Mouse (Mus musculus) liver, adult 10 weeks (tissue): Measurements from ENCODE around the gene Dlx4. TPM values are rescaled to one million over a fixed set of nuclear protein-coding genes. Genes with fewer than 3 reads are reported as not detected.

Experiments used
- polyA plus RNA-seq: library from polyadenylated mRNA; stranded (reverse); fragments of 350-450 nt; fragmentation: Illumina TruSeq; extraction: RNeasy Lipid Tissue Mini Kit (QIAGEN cat#74804); gene quantifications from one replicate; pipeline ENCODE4 v1.2.3, GENCODE M21; 2014; ENCODE audit warnings: low read depth, low replicate concordance

Dlx4 gene
- 0.24 TPM for polyA plus RNA-seq

DNA sequence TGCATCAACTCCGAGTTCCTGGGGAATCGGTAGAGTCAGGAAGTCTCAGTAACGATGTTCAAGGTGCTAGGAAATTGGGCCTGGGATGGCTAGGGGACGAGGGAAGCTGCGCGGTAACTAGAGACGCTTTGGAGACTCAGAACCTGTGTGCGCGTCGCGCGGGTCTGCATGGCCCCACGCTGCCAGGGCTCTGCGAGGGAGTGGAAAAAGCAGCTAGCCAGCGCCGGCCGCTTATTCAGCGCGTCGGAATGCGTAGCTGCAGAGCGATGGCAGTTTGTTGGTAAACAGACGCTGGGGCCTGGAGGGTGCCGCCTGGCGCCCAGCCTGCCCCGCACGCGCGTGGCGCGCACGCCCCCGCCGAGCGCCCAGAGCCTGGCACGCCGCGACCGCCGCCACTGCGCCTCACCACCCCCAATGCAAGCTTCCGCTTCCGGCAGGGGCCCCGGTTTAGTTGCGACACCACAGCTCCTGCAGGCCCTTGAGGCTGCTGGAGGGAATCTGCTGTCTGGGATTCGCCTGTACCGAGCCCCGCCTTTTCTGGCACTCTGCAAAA is at the start of gene Dlx4:
Dlx4 (minus strand) TSS at position 413 of the 553 bp plus-strand sequence.

GRCm38 (mm10) chr11:95119990-95120632 is 26.0 kb downstream of the Dlx4 start, which contains the start of gene Dlx3:
TSS of gene Dlx3 (plus strand) at chr11:95120119.

Other genes starting within 250 kb of the Dlx4 start
- 0.66 TPM for gene Col1a1, start 210.0 kb downstream of the Dlx4 start, polyA plus RNA-seq
- not detected for gene Hils1, start 178.7 kb downstream of the Dlx4 start, polyA plus RNA-seq
- not detected for gene Sgca, start 169.9 kb downstream of the Dlx4 start, polyA plus RNA-seq
- 0.93 TPM for gene Ppp1r9b, start 155.2 kb downstream of the Dlx4 start, polyA plus RNA-seq
- not detected for gene Samd14, start 136.4 kb downstream of the Dlx4 start, polyA plus RNA-seq
- gene Pdk2, start 104.9 kb downstream of the Dlx4 start, polyA plus RNA-seq: 12.4 TPM
- 0.53 TPM for gene Itga3, start 69.5 kb downstream of the Dlx4 start, polyA plus RNA-seq
- gene Dlx3, start 26.1 kb downstream of the Dlx4 start, polyA plus RNA-seq: not detected
- not detected for gene Tac4, start 115.3 kb upstream of the Dlx4 start, polyA plus RNA-seq
- gene Kat7, start 164.0 kb upstream of the Dlx4 start, polyA plus RNA-seq: 12.4 TPM
- gene Fam117a, start 190.8 kb upstream of the Dlx4 start, polyA plus RNA-seq: 0.58 TPM
- 44.2 TPM for gene Slc35b1, start 238.4 kb upstream of the Dlx4 start, polyA plus RNA-seq